Mouse (Mus musculus): ENCODE results near the gene 4930550C14Rik. TPM values are rescaled to one million over a fixed set of nuclear protein-coding genes. Genes with fewer than 3 reads are reported as not detected.

Gene 4930550C14Rik
- polyA plus RNA-seq, 1 experiment from 2014 or later = 0.92 TPM

DNA sequence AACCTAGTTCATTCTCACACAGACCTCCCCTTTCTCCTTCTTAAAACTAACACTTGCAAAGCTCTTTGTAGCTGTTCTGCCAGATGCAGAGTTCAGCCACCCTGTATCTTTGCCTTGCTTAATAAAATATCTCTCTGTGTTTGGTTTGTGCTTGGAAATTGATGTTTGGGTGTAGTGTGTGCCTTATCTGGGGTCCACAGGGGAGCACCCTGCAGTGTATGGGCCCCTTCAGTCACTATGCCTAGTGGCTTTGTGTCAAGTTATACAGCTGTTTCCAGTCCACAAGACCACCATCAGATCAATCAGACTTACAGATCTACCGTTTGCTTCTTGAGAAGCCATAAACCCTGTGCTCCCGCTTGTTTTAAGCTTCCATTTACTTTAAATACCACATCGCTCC is 7.3 kb downstream of the 4930550C14Rik start:
- 87% methylated on average over 3 of the region's 3 CpGs for WGBS
- Histone ChIP-seq H3K27ac (ENCODE audit: low read length) (no peak overlapping the region), H3K4me3 (ENCODE audit: low read length) (no peak overlapping the region), H3K4me1 (ENCODE audit: control insufficient read depth, insufficient read depth, low read length) (peaks cover 4% of the 10 kb centered on the region), H3K9ac (ENCODE audit: low read length) (no peak overlapping the region), H3K4me2 (ENCODE audit: low read depth, low read length) (no peak overlapping the region), H3K9me3 (replicated peaks; ENCODE audit: control insufficient read depth, low read length) (peaks cover 3% of the 10 kb centered on the region; the same call in 1 of the 2 replicates), H3K27me3 (ENCODE audit: control insufficient read depth, insufficient read depth, low read length) (no peaks in the 10 kb centered on the region), H3K36me3 (ENCODE audit: control insufficient read depth, insufficient read depth) (no peaks in the 10 kb centered on the region)
- ATAC-seq (replicated peaks; ENCODE audit: extremely low read depth, insufficient read depth, low FRiP score) = no peak

DNA sequence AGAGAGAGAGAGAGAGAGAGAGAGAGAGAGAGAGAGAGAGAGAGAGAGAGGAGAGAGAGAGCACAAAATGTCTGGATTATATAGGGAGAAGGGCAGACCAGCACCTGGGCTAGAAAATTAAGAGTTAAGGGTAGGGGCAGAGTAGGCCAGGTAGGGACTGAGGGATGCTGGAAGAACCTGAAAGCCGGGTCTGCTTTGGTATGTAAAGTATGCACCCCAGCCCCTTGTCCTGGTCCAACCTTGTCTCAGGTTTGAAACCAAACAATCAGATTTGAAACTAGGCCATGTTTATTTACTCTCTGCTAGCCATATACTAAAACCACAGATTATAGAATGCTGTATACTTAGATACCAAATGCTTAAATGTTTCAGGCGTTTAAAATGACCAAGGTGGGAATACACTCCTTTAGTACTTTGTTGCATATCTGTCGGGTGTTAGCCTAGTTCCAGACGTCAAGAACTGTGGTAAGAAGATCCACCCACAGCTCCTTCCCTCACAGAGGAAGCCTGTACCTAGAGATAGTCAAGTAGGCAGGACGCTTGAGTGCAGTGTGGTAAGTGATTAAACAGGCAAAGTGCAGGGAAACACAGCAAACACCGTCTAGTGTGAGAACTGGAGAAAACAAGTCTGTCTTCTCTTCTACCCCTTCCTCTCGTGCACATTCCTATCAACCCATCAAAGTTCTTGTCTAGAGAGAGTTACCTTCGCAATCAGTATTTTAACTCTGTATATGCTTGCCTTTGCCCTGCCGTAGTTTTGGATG is 20.2 kb downstream of the 4930550C14Rik start:
- Histone ChIP-seq H3K36me3 (ENCODE audit: control insufficient read depth, insufficient read depth) (no peaks in the 10 kb centered on the region), H3K27me3 (ENCODE audit: control insufficient read depth, insufficient read depth, low read length) (no peaks in the 10 kb centered on the region), H3K4me1 (ENCODE audit: control insufficient read depth, insufficient read depth, low read length) (no peaks in the 10 kb centered on the region), H3K4me2 (ENCODE audit: low read depth, low read length) (no peak overlapping the region), H3K27ac (ENCODE audit: low read length) (no peak overlapping the region), H3K4me3 (ENCODE audit: low read length) (no peak overlapping the region), H3K9me3 (replicated peaks; ENCODE audit: control insufficient read depth, low read length) (no peaks in the 10 kb centered on the region), H3K9ac (ENCODE audit: low read length) (no peak overlapping the region)
- WGBS = 47% methylated on average over 9 of the region's 9 CpGs
- no peak for ATAC-seq (replicated peaks; ENCODE audit: extremely low read depth, insufficient read depth, low FRiP score)

DNA sequence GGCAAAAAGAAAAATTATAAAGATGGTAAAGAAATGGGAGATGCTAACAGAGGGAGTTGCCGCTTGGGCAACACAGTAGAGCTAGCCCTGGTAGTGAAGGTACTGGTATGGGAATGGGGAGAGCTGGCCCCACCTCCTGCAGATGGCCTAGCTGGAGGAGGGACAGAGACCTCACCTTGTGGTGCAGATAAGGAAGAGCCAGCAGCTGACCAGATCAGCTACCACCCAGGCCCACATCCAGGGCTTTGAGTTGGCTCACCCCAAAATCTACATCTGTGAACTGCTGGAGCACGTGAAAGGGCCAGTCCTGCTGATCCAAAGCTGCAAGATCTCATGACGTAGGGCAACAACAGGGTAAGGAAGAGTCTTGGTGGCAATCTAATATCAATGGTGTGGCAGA is 24.6 kb downstream of the 4930550C14Rik start:
- Histone ChIP-seq H3K4me2 (ENCODE audit: low read depth, low read length) (no peak overlapping the region), H3K4me3 (ENCODE audit: low read length) (no peak overlapping the region), H3K27me3 (ENCODE audit: control insufficient read depth, insufficient read depth, low read length) (no peaks in the 10 kb centered on the region), H3K9ac (ENCODE audit: low read length) (no peak overlapping the region), H3K4me1 (ENCODE audit: control insufficient read depth, insufficient read depth, low read length) (no peaks in the 10 kb centered on the region), H3K9me3 (replicated peaks; ENCODE audit: control insufficient read depth, low read length) (no peaks in the 10 kb centered on the region), H3K27ac (ENCODE audit: low read length) (no peak overlapping the region), H3K36me3 (ENCODE audit: control insufficient read depth, insufficient read depth) (no peaks in the 10 kb centered on the region)
- WGBS = 83% methylated on average over 3 of the region's 3 CpGs
- no peak for ATAC-seq (replicated peaks; ENCODE audit: extremely low read depth, insufficient read depth, low FRiP score)

DNA sequence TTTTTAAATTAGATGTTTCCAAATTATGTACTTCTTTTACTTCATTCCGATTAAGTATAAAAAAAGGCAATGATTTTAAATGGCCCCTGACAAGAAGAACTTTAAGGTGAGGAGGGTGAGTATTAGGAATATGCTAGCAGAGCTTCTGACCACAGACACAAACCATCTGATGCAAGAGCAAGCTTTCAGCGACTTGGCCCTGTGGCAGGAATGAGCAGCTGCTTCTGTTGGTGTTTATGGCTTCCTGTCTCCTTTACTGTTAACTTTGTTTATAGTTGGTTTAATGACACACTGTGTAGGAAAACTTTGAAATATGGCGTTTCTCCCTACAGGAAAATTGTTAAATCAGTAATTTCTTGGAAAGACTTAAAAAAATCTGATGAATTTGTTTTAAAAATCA is 25.5 kb downstream of the 4930550C14Rik start:
- Histone ChIP-seq H3K9ac (ENCODE audit: low read length) (no peak overlapping the region), H3K27me3 (ENCODE audit: control insufficient read depth, insufficient read depth, low read length) (no peaks in the 10 kb centered on the region), H3K4me3 (ENCODE audit: low read length) (no peak overlapping the region), H3K4me2 (ENCODE audit: low read depth, low read length) (no peak overlapping the region), H3K27ac (ENCODE audit: low read length) (no peak overlapping the region), H3K9me3 (replicated peaks; ENCODE audit: control insufficient read depth, low read length) (no peaks in the 10 kb centered on the region), H3K4me1 (ENCODE audit: control insufficient read depth, insufficient read depth, low read length) (no peaks in the 10 kb centered on the region), H3K36me3 (ENCODE audit: control insufficient read depth, insufficient read depth) (no peaks in the 10 kb centered on the region)
- WGBS = 65% methylated on average over 3 of the region's 3 CpGs
- no peak for ATAC-seq (replicated peaks; ENCODE audit: extremely low read depth, insufficient read depth, low FRiP score)

DNA sequence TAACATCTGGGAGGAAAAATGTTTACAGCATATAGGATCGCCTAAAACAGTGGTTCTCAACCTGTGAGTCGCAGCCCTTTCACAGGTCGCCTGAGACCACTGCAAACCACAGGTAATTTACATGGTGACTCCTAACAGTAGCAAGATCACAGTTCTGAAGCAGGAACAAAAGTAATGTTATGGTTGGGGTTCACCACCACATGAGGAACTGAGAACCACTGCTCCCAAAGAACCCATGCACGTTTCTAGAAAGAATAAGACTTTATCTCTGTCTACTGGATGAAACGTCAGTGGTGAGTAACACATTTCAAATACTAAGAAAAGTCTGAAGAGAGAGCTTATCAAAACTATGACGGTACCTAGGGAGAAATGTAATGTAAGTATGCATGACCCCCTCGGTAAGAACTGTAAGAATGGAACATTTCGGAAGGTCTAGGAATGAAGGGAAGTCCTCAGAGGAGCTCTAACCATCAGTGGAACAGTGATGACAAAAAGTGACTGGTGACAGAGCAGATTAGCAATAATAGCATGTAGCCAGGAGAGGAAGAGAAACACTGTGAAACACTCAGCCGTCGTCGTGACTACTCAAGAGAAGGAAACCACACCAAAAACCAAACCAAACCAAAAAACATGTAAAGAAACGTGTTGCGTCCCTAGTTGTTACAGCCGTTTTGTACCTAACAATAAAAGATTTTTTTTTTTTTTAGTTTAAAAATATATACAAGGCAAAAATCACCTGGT is 33.9 kb downstream of the 4930550C14Rik start:
- H3K27me3 ChIP-seq (ENCODE audit: control insufficient read depth, insufficient read depth, low read length) = no peaks in the 10 kb centered on the region
- H3K4me2 ChIP-seq (ENCODE audit: low read depth, low read length) = no peak overlapping the region
- no peak overlapping the region for H3K4me3 ChIP-seq (ENCODE audit: low read length)
- H3K4me1 ChIP-seq (ENCODE audit: control insufficient read depth, insufficient read depth, low read length) = no peaks in the 10 kb centered on the region
- no peak for ATAC-seq (replicated peaks; ENCODE audit: extremely low read depth, insufficient read depth, low FRiP score)
- no peaks in the 10 kb centered on the region for H3K9me3 ChIP-seq (replicated peaks; ENCODE audit: control insufficient read depth, low read length)
- no peak overlapping the region for H3K9ac ChIP-seq (ENCODE audit: low read length)
- H3K27ac ChIP-seq (ENCODE audit: low read length) = no peak overlapping the region
- 68% methylated on average over 14 of the region's 14 CpGs for WGBS
- peaks cover 12% of the 10 kb centered on the region for H3K36me3 ChIP-seq (ENCODE audit: control insufficient read depth, insufficient read depth)

DNA sequence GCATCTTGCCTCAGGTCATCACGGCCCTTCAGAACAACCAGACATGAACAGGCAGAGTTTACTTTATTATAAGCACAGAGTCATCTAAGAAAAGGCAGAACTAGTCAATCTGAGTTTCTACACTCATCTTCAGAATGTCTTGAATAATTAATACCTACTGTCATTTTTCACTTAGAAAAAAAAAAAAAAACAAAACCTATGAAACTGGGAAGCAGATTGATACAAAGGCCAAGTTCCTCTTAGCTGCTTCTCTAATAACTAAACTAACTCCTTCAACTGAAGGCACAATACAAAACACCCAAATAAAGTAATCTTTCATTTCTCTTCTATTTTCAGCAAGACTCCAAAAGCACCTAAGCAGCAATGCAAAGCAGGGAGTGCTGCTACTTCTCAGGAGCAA is 48.5 kb downstream of the 4930550C14Rik start:
- Histone ChIP-seq H3K4me3 (ENCODE audit: low read length) (no peak overlapping the region), H3K4me1 (ENCODE audit: control insufficient read depth, insufficient read depth, low read length) (no peaks in the 10 kb centered on the region), H3K9ac (ENCODE audit: low read length) (no peak overlapping the region), H3K9me3 (replicated peaks; ENCODE audit: control insufficient read depth, low read length) (no peaks in the 10 kb centered on the region), H3K4me2 (ENCODE audit: low read depth, low read length) (no peak overlapping the region), H3K36me3 (ENCODE audit: control insufficient read depth, insufficient read depth) (peaks cover 3% of the 10 kb centered on the region; the same call in 1 of the 2 replicates), H3K27me3 (ENCODE audit: control insufficient read depth, insufficient read depth, low read length) (no peaks in the 10 kb centered on the region), H3K27ac (ENCODE audit: low read length) (no peak overlapping the region)
- no peak for ATAC-seq (replicated peaks; ENCODE audit: extremely low read depth, insufficient read depth, low FRiP score)
- 93% methylated on average over 1 of the region's 1 CpGs for WGBS

DNA sequence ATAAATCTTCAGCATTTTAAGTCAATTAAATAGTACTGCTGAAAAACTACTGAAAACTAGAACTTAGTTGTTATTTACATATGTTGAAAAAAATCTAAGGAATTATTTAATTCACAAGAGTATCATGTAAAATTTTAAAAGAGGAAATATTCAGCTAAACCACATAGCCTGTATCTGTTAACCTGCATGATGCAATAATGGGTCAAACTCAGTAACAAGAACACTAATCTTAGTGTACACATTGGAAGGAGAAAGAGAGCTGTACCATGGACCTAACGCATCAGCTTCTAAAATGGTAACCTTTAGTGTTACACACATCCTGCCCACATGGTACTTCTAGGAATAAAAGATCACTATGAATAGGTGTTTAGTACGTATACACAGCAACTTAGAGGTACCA is 49.9 kb downstream of the 4930550C14Rik start:
- no peak overlapping the region for H3K4me2 ChIP-seq (ENCODE audit: low read depth, low read length)
- no peak overlapping the region for H3K27ac ChIP-seq (ENCODE audit: low read length)
- H3K4me1 ChIP-seq (ENCODE audit: control insufficient read depth, insufficient read depth, low read length) = no peaks in the 10 kb centered on the region
- no peak overlapping the region for H3K4me3 ChIP-seq (ENCODE audit: low read length)
- peaks cover 6% of the 10 kb centered on the region for H3K36me3 ChIP-seq (ENCODE audit: control insufficient read depth, insufficient read depth)
- H3K9me3 ChIP-seq (replicated peaks; ENCODE audit: control insufficient read depth, low read length) = no peaks in the 10 kb centered on the region
- 94% methylated on average over 2 of the region's 2 CpGs for WGBS
- no peak for ATAC-seq (replicated peaks; ENCODE audit: extremely low read depth, insufficient read depth, low FRiP score)
- no peak overlapping the region for H3K9ac ChIP-seq (ENCODE audit: low read length)
- H3K27me3 ChIP-seq (ENCODE audit: control insufficient read depth, insufficient read depth, low read length) = no peaks in the 10 kb centered on the region

DNA sequence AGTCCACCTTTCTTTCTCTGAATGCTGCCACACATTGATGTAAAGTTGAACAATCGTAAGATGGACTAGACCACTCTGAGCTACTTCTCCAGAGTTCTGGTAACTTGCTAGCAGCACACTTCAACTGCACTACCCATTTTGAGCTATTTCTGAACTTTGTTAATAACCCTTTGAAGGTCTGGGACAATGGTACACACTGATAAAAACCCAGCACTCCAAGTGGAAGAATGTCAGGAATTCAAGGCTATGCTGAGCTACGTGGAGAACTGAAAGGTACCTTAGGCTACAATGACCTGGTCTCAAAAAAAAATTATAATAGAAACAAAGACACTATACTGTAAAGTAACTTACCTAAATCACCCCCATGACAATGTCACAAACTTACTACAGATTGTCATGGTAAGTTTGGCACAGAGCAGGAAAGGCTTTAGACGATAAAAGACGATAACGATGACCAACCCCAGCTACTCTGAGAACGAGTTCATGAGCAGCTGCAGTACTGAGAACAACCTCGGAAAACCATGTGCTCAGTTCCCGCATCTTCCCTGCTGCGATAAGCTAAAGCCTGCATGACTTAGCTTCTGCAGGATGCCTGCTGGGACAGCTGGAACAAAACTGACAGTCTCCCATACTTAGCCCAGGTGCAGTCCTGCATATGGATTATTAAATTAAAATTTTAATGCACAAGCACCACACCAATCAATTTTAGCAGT is 70.8 kb downstream of the 4930550C14Rik start:
- Histone ChIP-seq H3K4me1 (ENCODE audit: control insufficient read depth, insufficient read depth, low read length) (peaks cover 12% of the 10 kb centered on the region), H3K4me3 (ENCODE audit: low read length) (no peak overlapping the region), H3K9ac (ENCODE audit: low read length) (no peak overlapping the region), H3K4me2 (ENCODE audit: low read depth, low read length) (peak overlapping the region; percentile 23; the same call in 1 of the 2 replicates), H3K9me3 (replicated peaks; ENCODE audit: control insufficient read depth, low read length) (no peaks in the 10 kb centered on the region), H3K27me3 (ENCODE audit: control insufficient read depth, insufficient read depth, low read length) (no peaks in the 10 kb centered on the region), H3K36me3 (ENCODE audit: control insufficient read depth, insufficient read depth) (no peaks in the 10 kb centered on the region), H3K27ac (ENCODE audit: low read length) (no peak overlapping the region; the same call in 1 of the 2 replicates)
- 34% methylated on average over 9 of the region's 9 CpGs for WGBS
- no peak; the same call in 1 of the 2 replicates for ATAC-seq (replicated peaks; ENCODE audit: extremely low read depth, insufficient read depth, low FRiP score)
